Mouse (Mus musculus) midbrain, embryonic 15.5 days (tissue): ENCODE results near the gene Phactr1. TPM values are rescaled to one million over a fixed set of nuclear protein-coding genes. Genes with fewer than 3 reads are reported as not detected.

Experiments
- ATAC-seq: fragments of 200-750 bp; cut with Nextera tagmentation; replicated peaks from 2 replicates; pipeline ENCODE4 v1.8.0; 2017; ENCODE audit warnings: moderate TSS enrichment
- H3K27ac ChIP-seq: fragments of 300-500 bp; sonication (generic); 2 replicates; pipeline ENCODE4 v1.5.1; 2015; ENCODE audit warnings: mild to moderate bottlenecking, inconsistent platforms
- H3K27me3 ChIP-seq: fragments of 300-500 bp; sonication (generic); replicated peaks from 2 replicates; pipeline ENCODE4 v1.6.1; 2015; ENCODE audit warnings: inconsistent platforms
- H3K36me3 ChIP-seq: fragments of 300-500 bp; sonication (generic); replicated peaks from 2 replicates; pipeline ENCODE4 v1.6.1; 2015; ENCODE audit warnings: inconsistent platforms
- H3K4me1 ChIP-seq: fragments of 300-500 bp; sonication (generic); 2 replicates; pipeline ENCODE4 v1.6.1; 2015; ENCODE audit warnings: inconsistent platforms
- H3K4me2 ChIP-seq: fragments of 300-500 bp; sonication (generic); 2 replicates; pipeline ENCODE4 v1.6.1; 2015; ENCODE audit warnings: inconsistent platforms, mild to moderate bottlenecking, moderate library complexity
- H3K4me3 ChIP-seq: fragments of 300-500 bp; sonication (generic); 2 replicates; pipeline ENCODE4 v1.5.1; 2015; ENCODE audit warnings: mild to moderate bottlenecking, inconsistent platforms
- H3K9ac ChIP-seq: fragments of 300-500 bp; sonication (generic); 2 replicates; pipeline ENCODE4 v1.6.1; 2015; ENCODE audit warnings: mild to moderate bottlenecking, inconsistent platforms
- H3K9me3 ChIP-seq: fragments of 300-500 bp; sonication (generic); 2 replicates; pipeline ENCODE4 v1.6.1; 2016; ENCODE audit warnings: inconsistent platforms
- WGBS: fragments of 180-500 bp; shearing (Covaris S2); methylation state at CpG from one replicate; pipeline ENCODE4 v1.1.7; 2015; ENCODE audit warnings: mixed read lengths; 5-methylcytosine and 5-hydroxymethylcytosine counted together
- polyA plus RNA-seq: library from polyadenylated mRNA; unstranded; fragments of >200 nt; fragmentation: Nextera tagmentation; extraction: Ambion mirVana; gene quantifications from 2 replicates; pipeline ENCODE4 v1.2.1, GENCODE M21; 2015

The Phactr1 gene
- polyA plus RNA-seq, 1 experiment from 2014 or later: 62.1 TPM

DNA sequence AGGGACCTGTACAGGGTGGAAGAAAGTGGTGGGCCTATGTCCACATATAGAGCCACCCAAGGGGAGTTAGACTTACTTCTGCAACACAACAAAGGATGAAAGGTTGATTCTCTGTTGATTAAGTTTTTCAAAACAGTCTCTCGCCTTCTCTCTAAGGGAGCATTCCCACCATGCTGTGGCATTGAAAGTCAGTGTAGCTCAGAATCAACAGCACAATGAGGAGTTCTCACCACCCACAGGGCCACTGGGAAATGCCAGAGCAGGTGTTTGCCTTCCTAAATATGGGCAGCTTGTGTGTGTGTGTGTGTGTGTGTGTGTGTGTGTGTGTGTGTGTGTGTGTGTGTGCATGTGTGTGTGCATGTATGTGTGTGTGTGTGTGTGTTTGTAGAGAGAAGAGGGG lies 347.1 kb downstream of the Phactr1 start:
- Histone ChIP-seq H3K27ac (no peak overlapping the region), H3K4me2 (no peak overlapping the region), H3K36me3 (no peaks in the 10 kb centered on the region), H3K9ac (no peak overlapping the region), H3K4me1 (no peaks in the 10 kb centered on the region), H3K9me3 (0 out of 2 replicates have a peak, but pooled peaks cover 2% of the 10 kb centered on the region), H3K4me3 (no peak overlapping the region), H3K27me3 (no peaks in the 10 kb centered on the region; the same call in 1 of the 2 replicates)
- WGBS: 53% methylated on average over 1 of the region's 1 CpGs
- no peak for ATAC-seq

DNA sequence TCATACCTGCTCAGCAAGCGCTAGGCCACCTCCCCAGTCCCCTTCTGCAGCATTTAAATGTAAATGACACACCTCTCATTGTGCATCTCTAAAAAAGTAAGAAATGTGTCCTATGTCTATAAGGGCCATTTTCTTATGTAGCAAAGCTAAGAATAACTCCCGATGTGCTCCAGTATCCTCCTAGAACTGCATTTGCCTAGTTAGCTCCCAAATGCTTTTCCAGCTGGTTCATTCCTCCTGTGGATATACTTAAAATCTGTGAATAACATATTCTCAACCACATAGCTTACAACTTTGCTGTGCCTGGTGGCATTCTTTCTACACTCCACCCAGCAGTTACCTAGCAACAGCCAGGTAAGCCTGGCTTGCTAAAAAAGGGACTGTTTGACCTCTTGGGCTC lies 349.8 kb downstream of the Phactr1 start:
- no peak overlapping the region for H3K4me2 ChIP-seq
- H3K9ac ChIP-seq: no peak overlapping the region
- no peak for ATAC-seq
- H3K36me3 ChIP-seq: no peaks in the 10 kb centered on the region
- H3K9me3 ChIP-seq: 0 out of 2 replicates have a peak, but pooled peaks cover 2% of the 10 kb centered on the region
- no peaks in the 10 kb centered on the region; the same call in 1 of the 2 replicates for H3K27me3 ChIP-seq
- no peaks in the 10 kb centered on the region for H3K4me1 ChIP-seq
- 85% methylated on average over 2 of the region's 2 CpGs for WGBS
- no peak overlapping the region for H3K4me3 ChIP-seq
- no peak overlapping the region for H3K27ac ChIP-seq

DNA sequence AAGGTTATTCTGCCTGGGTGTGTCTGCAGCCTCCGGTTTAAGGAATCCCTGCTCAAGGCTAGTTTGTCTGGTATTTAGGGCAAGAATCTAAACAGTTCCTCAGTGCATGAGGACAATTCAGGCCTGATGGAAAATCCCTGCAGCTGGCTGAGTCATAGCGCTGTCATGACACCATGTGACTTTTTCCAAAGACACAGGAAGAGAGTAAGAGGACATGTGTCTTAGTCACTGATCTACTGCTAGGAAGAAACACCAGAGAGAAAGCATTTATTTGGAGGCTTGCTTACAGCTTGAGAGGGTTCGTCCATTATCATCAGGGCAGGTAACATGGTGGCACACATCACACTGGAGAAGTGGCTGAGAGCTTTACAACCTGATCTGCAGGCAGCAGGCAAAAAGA lies 352.0 kb downstream of the Phactr1 start:
- Histone ChIP-seq H3K9me3 (0 out of 2 replicates have a peak, but pooled peaks cover 2% of the 10 kb centered on the region), H3K4me3 (no peak overlapping the region), H3K36me3 (no peaks in the 10 kb centered on the region), H3K4me2 (no peak overlapping the region), H3K9ac (no peak overlapping the region), H3K4me1 (no peaks in the 10 kb centered on the region), H3K27me3 (no peaks in the 10 kb centered on the region; the same call in 1 of the 2 replicates), H3K27ac (no peak overlapping the region)
- WGBS: 95% methylated on average over 3 of the region's 3 CpGs
- no peak for ATAC-seq

DNA sequence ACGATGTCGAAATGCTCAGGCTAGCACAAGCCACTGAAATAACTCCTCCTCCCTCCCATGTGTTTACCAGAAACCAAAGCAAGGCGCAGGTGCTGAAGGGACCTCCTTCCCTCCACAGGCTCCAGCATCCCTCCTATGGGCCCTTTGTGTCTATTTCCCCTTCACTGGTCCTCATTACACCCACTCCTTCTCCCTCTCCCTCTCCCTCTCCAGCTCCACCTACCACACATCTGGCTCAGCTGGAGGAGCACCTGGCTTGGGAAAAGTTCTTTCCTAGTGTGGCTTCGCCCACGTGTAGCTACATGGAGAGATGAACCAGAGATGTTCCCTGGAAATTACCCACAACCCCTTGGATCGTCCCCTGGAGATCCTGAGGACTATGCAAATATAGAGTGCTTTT lies 356.1 kb downstream of the Phactr1 start:
- Histone ChIP-seq H3K36me3 (no peaks in the 10 kb centered on the region), H3K4me2 (no peak overlapping the region), H3K9me3 (0 out of 2 replicates have a peak, but pooled peaks cover 2% of the 10 kb centered on the region), H3K27me3 (no peaks in the 10 kb centered on the region), H3K4me1 (no peaks in the 10 kb centered on the region), H3K27ac (no peak overlapping the region), H3K9ac (no peak overlapping the region), H3K4me3 (no peak overlapping the region)
- 77% methylated on average over 6 of the region's 6 CpGs for WGBS
- no peak for ATAC-seq

DNA sequence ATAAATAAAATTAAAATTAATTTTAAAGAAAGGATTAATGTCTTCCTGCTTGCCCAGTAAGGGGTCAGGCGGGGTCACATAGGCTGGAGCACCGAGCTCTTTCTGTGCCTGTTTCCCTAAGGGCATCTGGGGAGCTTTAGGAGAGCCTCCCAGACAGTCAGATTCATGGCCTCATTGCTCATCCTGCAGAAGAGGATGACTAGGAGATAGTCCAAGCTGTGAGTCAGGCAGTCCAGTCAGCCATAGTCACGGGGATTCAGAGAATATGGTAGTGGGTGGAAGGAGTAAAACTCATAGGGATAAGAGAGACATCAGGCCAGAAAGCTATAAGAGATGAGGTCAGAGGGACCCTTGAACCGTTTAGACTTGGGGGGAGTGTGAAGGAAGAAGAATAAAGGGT lies 362.3 kb downstream of the Phactr1 start:
- whole genome bisulfite sequencing: 86% methylated on average over 4 of the region's 4 CpGs
- no peak for ATAC-seq
- Histone ChIP-seq H3K9me3 (no peaks in the 10 kb centered on the region), H3K9ac (no peak overlapping the region), H3K4me2 (no peak overlapping the region), H3K4me1 (no peaks in the 10 kb centered on the region), H3K27ac (no peak overlapping the region), H3K4me3 (no peak overlapping the region), H3K27me3 (no peaks in the 10 kb centered on the region), H3K36me3 (no peaks in the 10 kb centered on the region)

DNA sequence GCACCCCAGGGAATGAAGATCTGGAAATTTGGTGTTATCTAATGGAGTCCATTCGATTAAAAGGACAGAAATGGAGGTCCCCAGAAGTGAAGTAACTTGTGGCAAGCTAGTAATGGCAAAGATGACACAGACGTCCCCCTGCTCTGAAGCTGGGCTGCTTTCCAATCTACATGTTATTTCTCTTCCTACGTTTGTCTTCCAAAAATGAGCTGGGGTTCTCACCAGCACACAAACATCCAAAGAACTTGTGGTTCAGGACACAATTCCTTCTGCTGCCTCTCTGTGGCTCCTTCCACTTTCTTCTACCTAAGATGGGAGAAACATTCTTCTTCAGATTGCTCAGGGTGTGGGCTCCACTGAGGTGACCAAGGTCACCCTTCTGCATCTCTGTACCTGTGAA lies 368.1 kb downstream of the Phactr1 start:
- no peak overlapping the region for H3K27ac ChIP-seq
- H3K36me3 ChIP-seq: no peaks in the 10 kb centered on the region
- H3K4me1 ChIP-seq: no peaks in the 10 kb centered on the region
- no peak overlapping the region for H3K4me3 ChIP-seq
- no peaks in the 10 kb centered on the region for H3K27me3 ChIP-seq
- no peaks in the 10 kb centered on the region for H3K9me3 ChIP-seq
- no peak overlapping the region for H3K4me2 ChIP-seq
- H3K9ac ChIP-seq: no peak overlapping the region
- 81% methylated on average over 3 of the region's 3 CpGs for WGBS
- ATAC-seq: no peak

DNA sequence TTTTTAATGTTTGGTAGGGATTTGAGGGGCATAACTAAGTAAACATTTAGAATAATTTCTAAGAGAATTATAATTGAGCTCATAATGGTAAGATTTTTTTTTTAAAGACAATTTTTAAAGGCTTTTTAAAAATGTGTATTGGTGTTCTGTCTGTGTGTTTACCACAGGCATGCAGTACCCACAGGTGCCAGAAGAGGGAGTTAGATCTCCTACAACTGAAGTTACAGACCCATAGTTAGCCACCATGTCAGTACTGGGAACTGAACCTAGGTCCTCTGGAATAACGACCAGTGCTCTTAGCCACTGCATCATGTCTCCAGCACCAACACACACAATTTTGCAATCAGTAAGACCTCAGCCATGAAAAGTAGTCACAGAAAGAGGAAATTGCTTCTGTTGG lies 372.8 kb downstream of the Phactr1 start:
- Histone ChIP-seq H3K27ac (no peak overlapping the region), H3K4me3 (no peak overlapping the region), H3K4me2 (no peak overlapping the region), H3K4me1 (peaks cover 4% of the 10 kb centered on the region; the same call in 1 of the 2 replicates), H3K27me3 (no peaks in the 10 kb centered on the region), H3K36me3 (no peaks in the 10 kb centered on the region), H3K9me3 (no peaks in the 10 kb centered on the region), H3K9ac (no peak overlapping the region)
- 100% methylated on average over 1 of the region's 1 CpGs for WGBS
- ATAC-seq: no peak

DNA sequence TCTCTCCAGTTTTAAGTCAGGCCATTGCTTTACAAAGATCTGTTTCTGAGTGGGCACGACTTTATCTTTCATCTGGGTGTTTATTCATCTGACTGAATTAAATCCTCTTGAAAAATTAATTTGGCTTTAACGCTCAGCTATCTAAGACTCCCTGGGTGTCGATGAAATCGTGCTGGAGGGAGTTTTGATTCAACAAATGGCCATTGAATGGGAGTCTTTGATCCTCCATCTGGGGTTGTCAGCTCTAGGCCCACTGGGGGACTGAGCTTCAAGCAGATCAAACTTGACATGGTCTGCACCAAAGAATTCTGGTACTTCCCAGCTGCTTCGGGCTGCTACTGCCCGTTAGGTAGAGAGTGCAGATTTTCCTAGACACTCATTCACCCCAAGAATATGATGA lies 374.7 kb downstream of the Phactr1 start:
- H3K27me3 ChIP-seq: no peaks in the 10 kb centered on the region
- WGBS: 22% methylated on average over 6 of the region's 6 CpGs
- no peak overlapping the region for H3K9ac ChIP-seq
- H3K4me1 ChIP-seq: peaks cover 4% of the 10 kb centered on the region; the same call in 1 of the 2 replicates
- ATAC-seq: peak; percentile 27; the same call in 1 of the 2 replicates
- no peak overlapping the region for H3K4me2 ChIP-seq
- no peak overlapping the region for H3K27ac ChIP-seq
- no peak overlapping the region for H3K4me3 ChIP-seq
- no peaks in the 10 kb centered on the region for H3K9me3 ChIP-seq
- no peaks in the 10 kb centered on the region for H3K36me3 ChIP-seq

DNA sequence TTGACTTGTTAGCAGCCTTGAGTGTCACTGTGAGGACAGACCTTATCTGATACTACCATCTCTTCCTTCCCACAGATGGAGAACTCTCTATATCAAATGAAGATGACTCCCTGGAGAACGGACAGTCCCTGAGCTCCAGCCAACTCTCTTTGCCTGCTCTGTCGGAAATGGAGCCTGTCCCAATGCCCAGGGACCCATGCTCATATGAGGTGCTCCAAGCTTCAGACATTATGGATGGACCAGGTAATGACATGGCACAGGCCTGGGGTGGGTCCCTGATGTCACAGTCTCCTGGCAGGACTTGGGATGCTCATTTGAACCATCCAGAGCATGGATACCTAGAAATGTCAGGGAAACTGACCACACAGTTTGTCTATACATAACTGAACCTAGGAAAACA lies 376.7 kb downstream of the Phactr1 start:
- Histone ChIP-seq H3K4me1 (peaks cover 4% of the 10 kb centered on the region; the same call in 1 of the 2 replicates), H3K9me3 (no peaks in the 10 kb centered on the region), H3K27me3 (no peaks in the 10 kb centered on the region), H3K27ac (no peak overlapping the region), H3K9ac (no peak overlapping the region), H3K4me2 (no peak overlapping the region), H3K4me3 (no peak overlapping the region), H3K36me3 (no peaks in the 10 kb centered on the region)
- WGBS: 96% methylated on average over 2 of the region's 2 CpGs
- ATAC-seq: no peak

DNA sequence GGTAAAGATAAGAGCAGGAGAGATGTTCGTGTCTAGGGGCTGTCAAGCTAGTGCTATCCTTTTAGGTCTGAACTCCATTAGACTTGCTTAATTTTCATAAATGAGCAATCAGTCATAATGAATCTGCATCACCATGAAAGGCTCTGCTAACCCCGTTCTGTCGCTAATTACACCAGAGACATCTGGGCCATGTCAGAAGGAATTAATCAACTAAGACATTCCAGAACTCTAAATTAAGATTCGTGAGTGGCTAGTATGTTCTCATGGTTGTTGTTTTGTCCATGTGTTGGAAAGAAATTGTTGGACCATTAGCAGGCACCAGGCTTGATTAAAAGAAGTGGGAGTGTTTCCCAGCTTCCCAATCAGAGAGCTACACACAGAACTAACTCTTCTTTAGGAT lies 382.9 kb downstream of the Phactr1 start:
- 77% methylated on average over 4 of the region's 4 CpGs for WGBS

DNA sequence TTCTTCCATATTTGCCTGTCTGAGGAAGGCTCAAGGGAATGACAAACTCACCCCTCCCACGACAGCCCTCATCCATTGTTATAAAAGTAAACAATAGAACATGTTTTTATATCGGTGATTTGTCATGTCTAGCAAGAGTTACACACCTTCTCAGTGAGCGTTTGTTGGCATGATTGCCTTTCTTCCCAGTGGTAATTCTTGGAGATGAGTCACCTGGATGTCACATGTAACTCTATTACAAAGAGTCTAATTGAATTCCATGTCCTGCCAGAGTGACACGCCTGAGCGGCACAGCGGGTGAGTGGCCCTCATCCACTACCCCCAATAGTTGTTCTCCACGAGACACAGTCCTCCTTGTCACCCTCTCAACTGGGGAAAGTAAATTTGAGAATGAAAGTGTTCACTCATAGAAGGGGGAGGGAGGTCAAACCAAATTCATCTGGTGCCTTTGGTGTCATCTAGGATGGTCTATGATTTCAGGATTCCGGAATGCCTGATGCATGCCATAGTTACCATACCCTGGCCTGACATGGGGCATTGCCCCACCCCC lies 388.4 kb downstream of the Phactr1 start:
- Histone ChIP-seq H3K4me1 (0 out of 2 replicates have a peak, but pooled peaks cover 2% of the 10 kb centered on the region), H3K9me3 (no peaks in the 10 kb centered on the region), H3K36me3 (no peaks in the 10 kb centered on the region), H3K27me3 (no peaks in the 10 kb centered on the region), H3K27ac (no peak overlapping the region), H3K4me2 (no peak overlapping the region), H3K4me3 (no peak overlapping the region), H3K9ac (no peak overlapping the region)
- 79% methylated on average over 8 of the region's 8 CpGs for WGBS
- no peak for ATAC-seq

More for the DNA sequence above, 382.9 kb downstream of the Phactr1 start:
- Histone ChIP-seq H3K4me3 (no peak overlapping the region), H3K9ac (no peak overlapping the region), H3K9me3 (no peaks in the 10 kb centered on the region), H3K36me3 (no peaks in the 10 kb centered on the region), H3K4me2 (no peak overlapping the region), H3K27ac (no peak overlapping the region), H3K4me1 (no peaks in the 10 kb centered on the region), H3K27me3 (no peaks in the 10 kb centered on the region)
- ATAC-seq: no peak

DNA sequence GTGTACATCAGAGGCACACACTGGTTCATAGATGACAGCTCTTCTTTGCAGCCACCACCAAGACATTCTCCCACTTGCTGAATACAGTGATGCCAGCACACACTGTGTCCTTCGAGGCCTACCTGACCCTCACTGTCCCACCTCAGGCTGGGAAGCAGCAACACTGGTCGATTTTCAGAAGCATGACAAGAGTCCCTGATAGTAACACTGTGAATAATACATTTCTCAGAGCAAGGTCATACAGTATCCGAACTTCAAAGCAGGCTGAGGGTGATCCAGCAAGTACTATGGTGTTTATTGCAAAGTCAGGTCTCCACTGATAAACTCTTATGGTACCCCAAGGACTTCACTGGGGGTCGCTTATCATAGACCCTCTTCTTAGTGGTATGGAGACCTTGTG lies 390.1 kb downstream of the Phactr1 start:
- no peak overlapping the region for H3K4me3 ChIP-seq
- 90% methylated on average over 4 of the region's 4 CpGs for WGBS
- ATAC-seq: no peak

DNA sequence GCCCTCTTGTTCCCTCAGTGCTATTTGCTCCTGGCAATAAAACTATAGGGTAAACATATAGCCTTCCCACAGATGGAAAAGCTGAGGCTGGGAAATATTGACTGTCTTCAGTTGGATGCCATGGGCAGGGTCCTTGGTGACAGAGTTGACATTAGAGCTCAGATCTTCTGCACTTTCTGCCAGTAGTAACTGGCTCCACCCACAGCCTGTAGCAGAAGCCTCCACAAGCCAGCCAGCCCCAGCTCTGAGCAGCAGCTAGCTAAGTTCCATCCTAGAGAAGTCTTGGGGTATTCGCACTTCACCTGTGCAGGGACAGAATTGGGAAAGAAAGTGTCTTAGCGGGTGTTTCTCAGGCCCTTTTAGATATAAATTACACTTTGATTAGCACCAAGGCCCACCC lies 390.5 kb downstream of the Phactr1 start:
- WGBS: 92% methylated on average over 2 of the region's 2 CpGs
- ATAC-seq: no peak
- H3K27ac ChIP-seq: no peak overlapping the region

More for the DNA sequence above, 390.1 kb downstream of the Phactr1 start:
- H3K4me1 ChIP-seq: 0 out of 2 replicates have a peak, but pooled peaks cover 2% of the 10 kb centered on the region
- H3K9ac ChIP-seq: no peak overlapping the region
- no peak overlapping the region for H3K27ac ChIP-seq
- H3K9me3 ChIP-seq: no peaks in the 10 kb centered on the region
- H3K27me3 ChIP-seq: no peaks in the 10 kb centered on the region
- H3K4me2 ChIP-seq: no peak overlapping the region
- no peaks in the 10 kb centered on the region for H3K36me3 ChIP-seq

More for the DNA sequence above, 390.5 kb downstream of the Phactr1 start:
- Histone ChIP-seq H3K27me3 (no peaks in the 10 kb centered on the region), H3K4me3 (no peak overlapping the region), H3K4me2 (no peak overlapping the region), H3K36me3 (no peaks in the 10 kb centered on the region), H3K9me3 (no peaks in the 10 kb centered on the region), H3K4me1 (0 out of 2 replicates have a peak, but pooled peaks cover 2% of the 10 kb centered on the region), H3K9ac (no peak overlapping the region)
